Mouse (Mus musculus) midbrain, postnatal 0 days (tissue): Measurements from ENCODE around the gene Tsen15. TPM values are rescaled to one million over a fixed set of nuclear protein-coding genes. Genes with fewer than 3 reads are reported as not detected.
"Not testable (repeated sequence)": the region's sequence is repeated elsewhere in the genome, so short reads cannot be mapped to it uniquely, and the experiment has no call there.

ENCODE experiments used
- ATAC-seq: fragments of 200-750 bp; cut with Nextera tagmentation; 2 replicates; pipeline ENCODE4 v1.8.0; 2017; ENCODE audit warnings: moderate number of reproducible peaks, mild to moderate bottlenecking, moderate TSS enrichment, moderate library complexity; ENCODE audit not compliant: low FRiP score
- DNase-seq: peaks from one replicate; pipeline ENCODE4 v3.0.0-alpha.2; 2015; ENCODE audit warnings: low spot score
- H3K27ac ChIP-seq: fragments of 300-500 bp; sonication (generic); 2 replicates; pipeline ENCODE4 v1.5.1; 2014; ENCODE audit warnings: low read depth, mild to moderate bottlenecking, low read length, mixed read lengths
- H3K27me3 ChIP-seq: fragments of 300-500 bp; sonication (generic); 2 replicates; pipeline ENCODE4 v1.6.1; 2014; ENCODE audit warnings: low read length, control low read depth, mixed read lengths; ENCODE audit not compliant: insufficient read depth
- H3K36me3 ChIP-seq: fragments of 300-500 bp; sonication (generic); 2 replicates; pipeline ENCODE4 v1.6.1; 2014; ENCODE audit warnings: low read length, control low read depth, mixed read lengths; ENCODE audit not compliant: insufficient read depth
- H3K4me1 ChIP-seq: fragments of 300-500 bp; sonication (generic); 2 replicates; pipeline ENCODE4 v1.6.1; 2014; ENCODE audit warnings: mild to moderate bottlenecking, control low read depth, antibody characterized with exemption, low read length, mixed read lengths; ENCODE audit not compliant: insufficient read depth
- H3K4me2 ChIP-seq: fragments of 300-500 bp; sonication (generic); 2 replicates; pipeline ENCODE4 v1.6.1; 2014; ENCODE audit warnings: low read depth, mild to moderate bottlenecking, low read length, mixed read lengths; ENCODE audit not compliant: poor library complexity, severe bottlenecking
- H3K4me3 ChIP-seq: fragments of 300-500 bp; sonication (generic); 2 replicates; pipeline ENCODE4 v1.5.1; 2014; ENCODE audit warnings: low read depth, mild to moderate bottlenecking, low read length, moderate library complexity
- H3K9ac ChIP-seq: fragments of 300-500 bp; sonication (generic); replicated peaks from 2 replicates; pipeline ENCODE4 v1.6.1; 2014; ENCODE audit warnings: mild to moderate bottlenecking, low read length, moderate library complexity, mixed read lengths; ENCODE audit not compliant: poor library complexity, severe bottlenecking
- H3K9me3 ChIP-seq: fragments of 300-500 bp; sonication (generic); 2 replicates; pipeline ENCODE4 v1.6.1; 2016; ENCODE audit warnings: low read length, control low read depth
- CTCF ChIP-seq: IDR thresholded peaks from 2 replicates; pipeline ENCODE4 v1.5.1; 2016; ENCODE audit warnings: antibody characterized with exemption, mild to moderate bottlenecking
- WGBS: fragments of 180-500 bp; shearing (Covaris S2); extraction: QIAGEN DNeasy Blood & Tissue Kit; methylation state at CpG from one replicate; pipeline ENCODE4 v1.1.7; 2014; 5-methylcytosine and 5-hydroxymethylcytosine counted together
- polyA plus RNA-seq: library from polyadenylated mRNA; unstranded; fragments of >200 nt; fragmentation: Nextera tagmentation; extraction: Ambion mirVana; gene quantifications from 2 replicates; pipeline ENCODE4 v1.2.1, GENCODE M21; 2015
- total RNA-seq: library from RNA; depleted of rRNA; stranded (reverse); fragments of >200 nt; gene quantifications from 2 replicates; pipeline ENCODE4 v1.2.3, GENCODE M21; 2014

Gene Tsen15
- total and polyA plus RNA-seq, 2 experiments from 2014 or later = 17.8 to 43.7 TPM

DNA sequence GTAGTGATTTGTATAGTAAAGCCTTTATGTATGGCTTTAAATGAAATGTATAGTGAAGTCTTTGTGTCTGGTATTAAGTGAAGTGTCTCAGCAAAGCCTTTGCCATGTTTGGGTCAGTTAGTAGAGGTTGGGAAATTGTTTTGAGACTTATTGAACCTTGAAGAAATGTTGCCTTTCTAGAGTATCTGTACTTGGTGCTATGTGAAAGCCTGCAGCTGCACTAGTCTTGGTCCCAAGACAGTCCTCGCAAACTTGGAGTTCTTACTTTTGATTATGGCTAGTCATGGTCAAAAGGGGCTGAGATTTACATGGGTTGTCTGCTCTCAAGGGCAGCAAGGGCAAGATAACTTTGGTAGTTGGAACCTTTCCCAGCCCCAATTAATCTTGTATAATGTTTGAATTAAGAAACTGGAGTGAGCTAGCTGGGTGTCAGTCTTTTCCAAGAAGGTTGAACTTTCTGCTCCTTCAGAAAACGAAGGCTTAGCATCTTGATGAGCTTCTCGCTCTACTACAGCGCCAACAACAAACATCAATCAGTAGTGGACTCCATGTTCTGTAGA lies 8.5 kb upstream of the Tsen15 start:
- Histone ChIP-seq H3K27me3 (no peaks in the 10 kb centered on the region), H3K4me1 (no peaks in the 10 kb centered on the region), H3K36me3 (no peaks in the 10 kb centered on the region), H3K9ac (no peak overlapping the region), H3K4me2 (no peak overlapping the region), H3K9me3 (no peaks in the 10 kb centered on the region), H3K27ac (no peak overlapping the region), H3K4me3 (no peak overlapping the region)
- WGBS = 86% methylated on average over 4 of the region's 4 CpGs
- no peak for TF ChIP-seq CTCF
- DNase-seq (no peak), ATAC-seq (no peak)

- no peak overlapping the region for H3K9ac ChIP-seq
- 93% methylated on average over 3 of the region's 3 CpGs for WGBS
- no peak overlapping the region for H3K4me2 ChIP-seq
- H3K4me3 ChIP-seq = no peak overlapping the region
- DNase-seq = no peak
- no peaks in the 10 kb centered on the region for H3K36me3 ChIP-seq
- no peak for TF ChIP-seq CTCF
- no peaks in the 10 kb centered on the region for H3K9me3 ChIP-seq
- no peaks in the 10 kb centered on the region for H3K27me3 ChIP-seq
- ATAC-seq = no peak
- no peaks in the 10 kb centered on the region for H3K4me1 ChIP-seq
- H3K27ac ChIP-seq = no peak overlapping the region
Observed at GRCm38 (mm10) chr1:152394137-152394536, 7.6 kb upstream of the Tsen15 start.

DNA sequence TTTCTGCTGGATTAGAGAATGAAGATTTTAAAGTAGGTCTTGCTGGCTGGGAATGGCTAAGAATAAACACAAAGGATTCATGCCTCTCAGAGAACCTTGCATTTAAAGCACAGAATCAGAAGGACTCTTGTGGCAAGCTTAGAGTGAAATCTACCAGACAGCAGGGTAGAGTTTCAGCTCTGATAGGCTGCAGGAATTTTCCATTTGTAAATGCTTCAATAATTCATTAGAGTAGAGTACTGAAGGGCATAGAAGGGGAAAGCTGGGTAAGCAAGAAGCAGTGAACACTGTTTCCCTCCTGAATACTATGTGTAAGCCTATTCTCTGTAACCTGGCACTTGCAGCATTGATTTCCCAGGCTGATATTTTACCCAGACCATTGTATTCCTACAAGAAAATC lies 2.8 kb upstream of the Tsen15 start:
- Histone ChIP-seq H3K27ac (no peak overlapping the region), H3K4me1 (no peaks in the 10 kb centered on the region), H3K36me3 (no peaks in the 10 kb centered on the region), H3K4me3 (no peak overlapping the region), H3K9me3 (no peaks in the 10 kb centered on the region), H3K4me2 (no peak overlapping the region), H3K27me3 (no peaks in the 10 kb centered on the region), H3K9ac (no peak overlapping the region)
- no peak for DNase-seq
- TF ChIP-seq CTCF = no peak
- ATAC-seq = no peak

DNA sequence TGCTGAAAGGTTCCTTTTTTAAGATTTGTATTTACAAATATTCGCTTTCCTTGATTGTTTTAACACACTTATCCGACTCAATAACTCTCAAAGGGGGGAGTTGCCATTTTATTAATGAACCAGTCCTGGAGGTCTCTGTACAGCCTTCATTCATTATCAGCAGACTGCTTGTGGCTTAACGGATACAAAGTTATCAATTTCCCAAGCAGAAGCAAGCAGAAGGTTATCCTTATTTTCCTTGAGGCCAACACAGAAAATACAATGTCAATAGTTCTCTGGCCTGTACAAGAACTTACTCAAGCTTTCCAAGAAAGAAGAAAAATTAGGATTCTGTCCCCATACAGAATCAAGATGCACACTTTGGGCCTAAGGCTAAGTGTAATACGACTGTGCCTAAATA lies 795 bp downstream of the Tsen15 start:
- DNase-seq, H3K27ac ChIP-seq, H3K4me1 ChIP-seq, H3K36me3 ChIP-seq, H3K27me3 ChIP-seq, H3K9me3 ChIP-seq: not testable (repeated sequence)
- peak overlapping the region; percentile 74 for H3K9ac ChIP-seq
- H3K4me2 ChIP-seq = peak overlapping the region; percentile 72
- 33% methylated on average over 2 of the region's 4 CpGs for WGBS
- peak overlapping the region; percentile 88 for H3K4me3 ChIP-seq
- 0 out of 2 replicates have a peak, but pooled peaks have one; percentile 7 for ATAC-seq

DNA sequence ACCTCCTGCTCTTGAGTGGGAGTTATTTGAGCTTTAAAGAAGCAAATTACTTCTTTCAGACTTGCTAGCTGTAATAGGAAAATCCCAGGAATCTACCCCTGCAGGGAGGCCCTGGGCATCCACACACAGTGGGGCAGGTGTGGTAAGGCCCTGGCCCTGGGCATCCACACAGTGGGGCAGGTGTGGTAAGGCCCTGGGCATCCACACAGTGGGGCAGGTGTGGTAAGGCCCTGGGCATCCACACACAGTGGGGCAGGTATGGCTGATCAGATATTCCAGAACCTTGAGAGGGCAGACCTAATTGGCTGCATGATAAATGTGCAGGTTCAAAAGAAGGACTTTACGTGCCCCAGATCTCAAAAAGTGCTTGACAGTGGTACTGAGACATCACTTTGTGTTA lies 1.9 kb downstream of the Tsen15 start:
- no peak for ATAC-seq
- Histone ChIP-seq H3K27ac (no peak overlapping the region), H3K4me3 (no peak overlapping the region), H3K27me3 (no peaks in the 10 kb centered on the region), H3K4me2 (no peak overlapping the region), H3K9me3 (no peaks in the 10 kb centered on the region), H3K9ac (no peak overlapping the region), H3K4me1 (no peaks in the 10 kb centered on the region), H3K36me3 (0 out of 2 replicates have a peak, but pooled peaks cover 4% of the 10 kb centered on the region)
- no peak for TF ChIP-seq CTCF
- DNase-seq = no peak
- 95% methylated on average over 1 of the region's 1 CpGs for WGBS

DNA sequence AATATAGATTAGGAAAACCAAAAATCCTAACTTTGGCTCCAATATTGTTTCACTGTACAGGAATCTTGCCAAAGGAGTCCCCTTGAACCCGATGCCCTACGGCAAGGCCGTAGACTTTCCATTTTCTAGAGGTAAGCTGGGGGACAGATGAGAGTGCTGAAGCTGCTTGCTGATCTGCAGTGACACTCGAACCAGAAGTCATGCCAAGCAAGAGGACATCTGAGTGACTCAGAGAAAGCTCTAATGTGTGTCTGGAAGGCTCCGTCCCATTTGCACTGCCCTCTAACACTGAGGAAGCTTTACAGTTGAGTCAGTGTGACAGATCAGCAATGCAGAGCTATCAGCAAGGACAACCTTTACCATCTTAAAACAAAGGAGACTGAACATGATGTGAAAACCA lies 8.2 kb downstream of the Tsen15 start:
- Histone ChIP-seq H3K9me3 (no peaks in the 10 kb centered on the region), H3K36me3 (peaks cover 18% of the 10 kb centered on the region; the same call in 1 of the 2 replicates), H3K27me3 (no peaks in the 10 kb centered on the region), H3K4me3 (no peak overlapping the region), H3K4me2 (no peak overlapping the region), H3K27ac (no peak overlapping the region), H3K9ac (no peak overlapping the region), H3K4me1 (no peaks in the 10 kb centered on the region)
- 93% methylated on average over 5 of the region's 5 CpGs for WGBS
- no peak for ATAC-seq
- DNase-seq = no peak
- TF ChIP-seq CTCF = no peak
